Mouse (Mus musculus): ENCODE data around the gene Clrn1. TPM values are rescaled to one million over a fixed set of nuclear protein-coding genes. Genes with fewer than 3 reads are reported as not detected.

Gene Clrn1
- not detected for polyA plus RNA-seq (2015; fragmentation: Illumina TruSeq; extraction: RNeasy Lipid Tissue Mini Kit (QIAGEN cat#74804); ENCODE audit: insufficient read depth, low replicate concordance)

GRCm38 (mm10) chr3:58884801-58885573 is at the start of gene Clrn1:
Gene Clrn1 (minus strand): TSS chr3:58885340.

GRCm38 (mm10) chr3:58822211-58822610 is 62.9 kb downstream of the Clrn1 start, which contains the start of gene Mindy4b-ps:
Gene Mindy4b-ps (minus strand): TSS chr3:58822311.

Other genes with a start within 250 kb of the Clrn1 start
- not detected for gene Erich6, start 248.1 kb downstream of the Clrn1 start, polyA plus RNA-seq (2015; fragmentation: Illumina TruSeq; extraction: RNeasy Lipid Tissue Mini Kit (QIAGEN cat#74804); ENCODE audit: insufficient read depth, low replicate concordance)
- gene Siah2, start 192.9 kb downstream of the Clrn1 start, polyA plus RNA-seq (2015; fragmentation: Illumina TruSeq; extraction: RNeasy Lipid Tissue Mini Kit (QIAGEN cat#74804); ENCODE audit: insufficient read depth, low replicate concordance), result 11.1 TPM
- not detected for gene Mindy4b-ps, start 63.0 kb downstream of the Clrn1 start, polyA plus RNA-seq (2015; fragmentation: Illumina TruSeq; extraction: RNeasy Lipid Tissue Mini Kit (QIAGEN cat#74804); ENCODE audit: insufficient read depth, low replicate concordance)
- gene Med12l, start 120.5 kb upstream of the Clrn1 start, polyA plus RNA-seq (2015; fragmentation: Illumina TruSeq; extraction: RNeasy Lipid Tissue Mini Kit (QIAGEN cat#74804); ENCODE audit: insufficient read depth, low replicate concordance), result 2.5 TPM
- gene Gpr171, start 216.5 kb upstream of the Clrn1 start, polyA plus RNA-seq (2015; fragmentation: Illumina TruSeq; extraction: RNeasy Lipid Tissue Mini Kit (QIAGEN cat#74804); ENCODE audit: insufficient read depth, low replicate concordance), result 66.5 TPM